Mouse (Mus musculus) testis, adult 2 months (tissue): ENCODE data around the gene Plscr5.

Experiments used
- CTCF ChIP-seq: fragments of 200-500 bp; IDR thresholded peaks from 2 replicates; pipeline ENCODE4 v1.5.1; 2012; ENCODE audit warnings: low read depth, mild to moderate bottlenecking, inconsistent platforms, low read length, moderate library complexity; ENCODE audit not compliant: control insufficient read depth, insufficient read depth, insufficient replicate concordance
- POLR2A ChIP-seq: fragments of 200-500 bp; IDR thresholded peaks from 2 replicates; pipeline ENCODE4 v1.6.1; 2012; ENCODE audit warnings: low read depth, mild to moderate bottlenecking, inconsistent platforms, low read length, moderate library complexity; ENCODE audit not compliant: control insufficient read depth

GRCm38 (mm10) chr9:92174176-92175075 lies 18.3 kb upstream of the Plscr5 start:
- TF ChIP-seq CTCF (no peak), POLR2A (no peak)
